Mouse (Mus musculus) kidney, embryonic 16.5 days (tissue): ENCODE data around the gene Med12l. TPM values are rescaled to one million over a fixed set of nuclear protein-coding genes. Genes with fewer than 3 reads are reported as not detected.
"Not testable (repeated sequence)": the region's sequence is repeated elsewhere in the genome, so short reads cannot be mapped to it uniquely, and the experiment has no call there.

Source experiments
- ATAC-seq: fragments of 200-750 bp; cut with Nextera tagmentation; 2 replicates; pipeline ENCODE4 v1.8.0; 2017; ENCODE audit warnings: moderate TSS enrichment; ENCODE audit not compliant: low FRiP score, low TSS enrichment
- H3K27ac ChIP-seq: fragments of 300-500 bp; sonication (generic); 2 replicates; pipeline ENCODE4 v1.5.1; 2014; ENCODE audit warnings: low read length
- H3K27me3 ChIP-seq: fragments of 300-500 bp; sonication (generic); 2 replicates; pipeline ENCODE4 v1.6.1; 2014; ENCODE audit warnings: low read length, control low read depth, mixed read lengths; ENCODE audit not compliant: insufficient read depth
- H3K36me3 ChIP-seq: fragments of 300-500 bp; sonication (generic); 2 replicates; pipeline ENCODE4 v1.6.1; 2014; ENCODE audit warnings: low read length, control low read depth, mixed read lengths; ENCODE audit not compliant: insufficient read depth
- H3K4me1 ChIP-seq: fragments of 300-500 bp; sonication (generic); 2 replicates; pipeline ENCODE4 v1.6.1; 2014; ENCODE audit warnings: low read length, control low read depth, mixed read lengths; ENCODE audit not compliant: insufficient read depth
- H3K4me2 ChIP-seq: fragments of 300-500 bp; sonication (generic); replicated peaks from 2 replicates; pipeline ENCODE4 v1.6.1; 2014; ENCODE audit warnings: low read depth, low read length
- H3K4me3 ChIP-seq: fragments of 300-500 bp; sonication (generic); 2 replicates; pipeline ENCODE4 v1.5.1; 2014; ENCODE audit warnings: mild to moderate bottlenecking, low read length
- H3K9ac ChIP-seq: fragments of 300-500 bp; sonication (generic); replicated peaks from 2 replicates; pipeline ENCODE4 v1.6.1; 2014; ENCODE audit warnings: low read length
- H3K9me3 ChIP-seq: fragments of 300-500 bp; sonication (generic); 2 replicates; pipeline ENCODE4 v1.6.1; 2016; ENCODE audit warnings: low read length, control low read depth
- WGBS: fragments of 180-500 bp; shearing (Covaris S2); extraction: QIAGEN DNeasy Blood & Tissue Kit; methylation state at CpG from one replicate; pipeline ENCODE4 v1.1.7; 2014; 5-methylcytosine and 5-hydroxymethylcytosine counted together
- polyA plus RNA-seq: library from polyadenylated mRNA; unstranded; fragments of >200 nt; fragmentation: Nextera tagmentation; extraction: Ambion mirVana; gene quantifications from 2 replicates; pipeline ENCODE4 v1.2.1, GENCODE M21; 2015

Gene Med12l
- polyA plus RNA-seq, 1 experiment from 2014 or later = 2.1 TPM

DNA sequence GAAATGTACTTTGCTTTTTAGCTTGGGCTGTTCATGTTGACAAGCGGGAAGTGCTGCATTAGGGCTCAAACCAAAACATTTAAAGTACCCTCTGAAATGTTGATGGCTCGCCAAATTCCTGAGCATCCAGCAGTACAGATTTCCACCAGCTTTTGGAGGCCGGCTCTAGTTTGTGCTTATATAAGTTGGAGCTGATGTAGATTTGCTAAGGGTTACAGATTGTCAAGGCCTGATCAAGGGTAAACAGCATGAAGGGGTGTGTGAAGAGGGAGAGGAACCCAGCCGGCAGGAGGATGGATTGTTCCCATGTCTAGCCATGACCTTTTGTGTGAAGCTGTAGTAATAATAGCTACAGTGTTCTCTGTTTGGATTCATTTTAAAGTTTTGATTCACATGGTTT, 125.5 kb downstream of the Med12l start:
- H3K36me3 ChIP-seq = no peaks in the 10 kb centered on the region
- no peak overlapping the region for H3K27ac ChIP-seq
- 58% methylated on average over 4 of the region's 4 CpGs for WGBS
- no peak for ATAC-seq
- H3K4me3 ChIP-seq = no peak overlapping the region
- no peaks in the 10 kb centered on the region for H3K4me1 ChIP-seq
- H3K9me3 ChIP-seq = no peaks in the 10 kb centered on the region
- H3K9ac ChIP-seq = no peak overlapping the region
- H3K27me3 ChIP-seq = no peaks in the 10 kb centered on the region
- no peak overlapping the region for H3K4me2 ChIP-seq

DNA sequence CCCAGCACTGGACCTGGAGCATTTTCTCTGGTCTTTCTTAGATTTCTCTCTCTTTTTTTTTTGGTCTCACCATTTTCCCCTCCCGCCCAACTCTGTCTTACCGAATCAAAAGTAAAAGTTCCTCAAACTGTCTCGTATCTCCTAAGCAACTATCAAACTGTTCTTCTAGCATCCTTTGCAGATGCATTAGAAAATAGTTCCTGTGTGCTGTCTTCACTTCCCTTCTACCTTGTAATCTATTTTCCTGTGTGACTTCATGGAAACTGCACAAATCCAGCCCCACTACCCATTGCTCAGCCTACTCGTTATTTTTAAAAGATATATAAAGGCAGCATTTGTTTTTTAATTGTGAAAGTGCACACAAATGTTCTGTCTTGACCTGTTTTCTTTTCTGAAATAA, 126.3 kb downstream of the Med12l start:
- H3K27ac ChIP-seq = no peak overlapping the region
- no peaks in the 10 kb centered on the region for H3K4me1 ChIP-seq
- no peak overlapping the region for H3K9ac ChIP-seq
- ATAC-seq = no peak
- H3K4me2 ChIP-seq = no peak overlapping the region
- no peaks in the 10 kb centered on the region for H3K36me3 ChIP-seq
- H3K9me3 ChIP-seq = no peaks in the 10 kb centered on the region
- WGBS = 92% methylated on average over 4 of the region's 4 CpGs
- H3K4me3 ChIP-seq = no peak overlapping the region
- H3K27me3 ChIP-seq = no peaks in the 10 kb centered on the region

- no peaks in the 10 kb centered on the region for H3K27me3 ChIP-seq
- no peaks in the 10 kb centered on the region for H3K9me3 ChIP-seq
- WGBS = 80% methylated on average over 5 of the region's 5 CpGs
- H3K4me2 ChIP-seq = no peak overlapping the region
- H3K36me3 ChIP-seq = no peaks in the 10 kb centered on the region
- no peak overlapping the region for H3K4me3 ChIP-seq
- no peak overlapping the region for H3K9ac ChIP-seq
- no peak overlapping the region for H3K27ac ChIP-seq
- no peak for ATAC-seq
- no peaks in the 10 kb centered on the region for H3K4me1 ChIP-seq
These were observed 127.6 kb downstream of the Med12l start for GRCm38 (mm10) chr3:59133189-59133588.

DNA sequence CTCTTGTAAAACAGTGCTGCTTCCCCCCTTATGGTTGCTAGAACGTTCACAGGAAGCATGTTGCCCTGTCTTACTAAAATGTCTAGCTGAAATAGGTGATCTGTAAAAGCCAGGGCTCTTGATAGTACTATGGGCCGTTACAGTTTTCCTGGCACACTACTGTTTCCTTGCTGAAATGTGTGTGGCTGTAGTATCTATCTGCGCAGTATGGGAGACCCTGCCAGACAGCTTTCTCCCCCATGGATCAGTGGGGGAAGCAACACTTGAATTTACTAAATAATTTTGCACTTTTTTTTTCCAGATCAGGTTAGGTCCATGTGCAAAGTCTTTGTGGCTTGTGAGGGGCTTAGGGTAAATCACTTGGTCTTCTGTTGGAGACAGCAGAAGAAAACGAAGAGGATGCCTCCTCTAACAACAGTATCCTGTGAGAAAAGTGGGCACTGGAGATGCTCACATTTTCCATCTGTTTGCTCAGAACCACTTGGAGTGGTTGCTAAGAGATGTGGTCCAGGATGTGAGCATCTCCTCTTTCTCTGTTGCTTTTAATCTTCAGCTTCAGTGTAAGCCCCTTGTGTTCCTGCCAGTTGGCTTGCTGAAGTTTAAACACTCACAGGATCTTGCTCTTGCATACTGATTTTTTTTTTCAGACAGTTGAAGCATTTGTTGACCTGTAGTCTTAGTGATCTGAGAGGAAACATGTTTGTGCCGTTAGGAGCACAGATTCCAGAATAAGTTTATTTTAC, 130.5 kb downstream of the Med12l start:
- Histone ChIP-seq H3K4me1 (no peaks in the 10 kb centered on the region), H3K27ac (no peak overlapping the region), H3K36me3 (no peaks in the 10 kb centered on the region), H3K4me3 (no peak overlapping the region), H3K9ac (no peak overlapping the region), H3K4me2 (no peak overlapping the region), H3K9me3 (no peaks in the 10 kb centered on the region), H3K27me3 (no peaks in the 10 kb centered on the region)
- WGBS = 70% methylated on average over 5 of the region's 5 CpGs
- ATAC-seq = no peak

DNA sequence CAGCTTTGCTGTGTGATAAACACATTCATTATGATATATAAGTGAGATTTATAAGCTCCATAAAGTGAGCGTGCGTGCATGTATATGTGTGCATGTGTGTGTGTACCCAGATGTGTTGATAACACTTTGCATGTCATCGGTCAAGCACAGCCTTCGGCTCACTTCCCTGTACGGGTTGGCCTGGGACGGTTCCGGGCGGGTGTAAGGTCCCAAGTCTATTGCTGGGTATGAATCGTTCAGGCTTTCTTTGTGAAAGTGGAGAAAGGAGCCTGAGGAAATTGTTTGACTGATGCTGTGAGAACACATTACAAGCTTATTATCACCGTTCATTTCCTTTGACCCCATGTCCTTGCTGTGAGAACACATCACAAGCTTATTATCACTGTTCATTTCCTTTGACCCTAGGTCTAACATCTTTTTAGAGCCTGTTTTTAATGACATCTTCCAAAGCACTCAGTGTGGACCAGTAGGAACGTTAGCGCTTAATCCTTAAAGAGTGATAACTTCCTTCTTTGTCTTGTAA, 133.4 kb downstream of the Med12l start:
- no peak overlapping the region for H3K4me3 ChIP-seq
- H3K36me3 ChIP-seq = no peaks in the 10 kb centered on the region
- H3K4me1 ChIP-seq = no peaks in the 10 kb centered on the region
- H3K9ac ChIP-seq = no peak overlapping the region
- no peak overlapping the region for H3K27ac ChIP-seq
- H3K9me3 ChIP-seq = no peaks in the 10 kb centered on the region
- WGBS = 77% methylated on average over 12 of the region's 12 CpGs
- no peak overlapping the region for H3K4me2 ChIP-seq
- no peaks in the 10 kb centered on the region for H3K27me3 ChIP-seq
- no peak for ATAC-seq

DNA sequence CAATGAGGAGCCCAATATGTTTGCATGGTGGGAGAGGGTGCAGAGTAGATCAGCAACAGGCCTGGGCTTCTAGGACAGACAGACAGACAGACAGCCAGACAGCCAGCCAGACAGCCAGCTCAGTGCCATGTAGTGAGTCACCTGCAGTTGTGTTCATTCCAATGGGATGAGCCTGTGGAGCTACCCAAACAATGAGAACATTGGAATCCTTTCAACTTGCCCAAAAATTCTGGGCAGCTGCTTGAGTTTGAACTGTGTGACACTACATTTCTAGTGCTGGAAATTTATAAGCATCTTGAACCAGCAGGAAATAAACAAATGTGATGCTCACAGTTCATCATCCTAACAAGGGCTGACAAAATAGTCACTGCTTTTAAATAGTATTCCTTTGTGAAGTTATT, 134.0 kb downstream of the Med12l start:
- Histone ChIP-seq H3K9me3 (no peaks in the 10 kb centered on the region), H3K4me3 (no peak overlapping the region), H3K9ac (no peak overlapping the region), H3K27ac (no peak overlapping the region), H3K27me3 (no peaks in the 10 kb centered on the region), H3K36me3 (no peaks in the 10 kb centered on the region), H3K4me2 (no peak overlapping the region), H3K4me1 (no peaks in the 10 kb centered on the region)
- ATAC-seq = no peak

DNA sequence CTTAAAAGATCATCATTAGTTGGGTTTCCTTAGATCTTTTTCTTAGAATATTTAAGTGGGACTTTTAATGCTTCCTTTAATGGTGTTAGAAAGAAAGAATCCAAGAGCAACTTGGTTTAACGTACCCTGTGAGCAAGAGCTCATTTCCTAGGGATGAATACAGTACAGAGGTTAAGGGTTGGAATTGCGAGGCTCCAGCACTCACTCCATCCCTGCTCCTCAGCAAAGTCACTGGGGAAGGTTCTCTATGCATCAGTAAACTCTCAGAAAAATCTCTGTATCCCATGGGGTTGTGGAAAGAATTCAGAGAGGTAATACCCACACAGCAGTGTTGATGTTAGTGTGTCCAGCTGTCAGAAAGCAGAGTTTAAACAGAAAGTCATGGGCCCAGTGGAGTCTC, 134.5 kb downstream of the Med12l start:
- 70% methylated on average over 2 of the region's 2 CpGs for WGBS
- Histone ChIP-seq H3K9me3 (no peaks in the 10 kb centered on the region), H3K4me2 (no peak overlapping the region), H3K4me1 (no peaks in the 10 kb centered on the region), H3K27ac (no peak overlapping the region), H3K4me3 (no peak overlapping the region), H3K27me3 (no peaks in the 10 kb centered on the region), H3K9ac (no peak overlapping the region), H3K36me3 (no peaks in the 10 kb centered on the region)
- no peak for ATAC-seq

DNA sequence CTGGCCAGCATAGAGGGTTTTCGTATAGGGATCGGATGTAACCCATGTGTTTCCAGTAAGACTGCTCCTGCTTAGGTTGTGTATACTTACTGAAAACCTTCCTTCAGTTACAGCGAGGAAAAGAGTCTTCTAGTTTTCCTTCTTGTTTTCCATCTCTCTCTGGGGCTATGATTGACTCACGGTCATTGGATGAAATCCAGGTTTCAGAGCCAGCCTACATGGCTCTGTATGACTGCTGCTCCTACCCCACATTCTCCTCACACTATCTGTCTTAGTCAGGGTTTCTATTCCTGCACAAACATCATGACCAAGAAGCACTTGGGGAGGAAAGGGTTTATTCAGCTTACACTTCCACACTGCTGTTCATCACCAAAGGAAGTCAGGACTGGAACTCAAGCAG, 135.3 kb downstream of the Med12l start:
- H3K27me3 ChIP-seq, H3K36me3 ChIP-seq, ATAC-seq, H3K4me2 ChIP-seq, H3K9me3 ChIP-seq, H3K27ac ChIP-seq, H3K4me3 ChIP-seq, H3K4me1 ChIP-seq, H3K9ac ChIP-seq: not testable (repeated sequence)
- 91% methylated on average over 4 of the region's 4 CpGs for WGBS

- Histone ChIP-seq H3K27ac (no peak overlapping the region), H3K4me1 (0 out of 2 replicates have a peak, but pooled peaks cover 3% of the 10 kb centered on the region), H3K27me3 (no peaks in the 10 kb centered on the region), H3K4me2 (no peak overlapping the region), H3K4me3 (no peak overlapping the region), H3K9ac (no peak overlapping the region), H3K36me3 (no peaks in the 10 kb centered on the region), H3K9me3 (no peaks in the 10 kb centered on the region)
- ATAC-seq = no peak
- WGBS = 72% methylated on average over 8 of the region's 8 CpGs
These were observed 136.1 kb downstream of the Med12l start for GRCm38 (mm10) chr3:59141507-59142305.

DNA sequence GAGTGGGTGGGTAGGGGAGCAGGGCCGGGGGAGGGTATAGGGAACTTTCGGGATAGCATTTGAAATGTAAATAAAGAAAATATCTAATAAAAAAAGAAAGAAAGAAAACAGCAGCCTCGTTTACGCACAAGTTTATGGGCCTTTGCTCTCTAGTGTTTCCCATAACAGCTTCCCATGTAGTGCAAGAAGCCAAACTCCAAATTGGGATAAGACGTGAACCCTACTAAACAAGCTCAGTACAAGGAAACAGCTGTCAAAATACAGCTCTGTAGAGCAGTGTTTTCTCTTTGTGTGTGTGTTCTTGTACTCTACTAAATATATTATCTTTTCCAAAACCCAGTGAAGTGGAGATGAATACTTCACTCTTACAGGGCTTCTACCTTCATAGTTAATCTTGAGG, 139.6 kb downstream of the Med12l start:
- Histone ChIP-seq H3K4me3 (no peak overlapping the region), H3K9me3 (no peaks in the 10 kb centered on the region), H3K27ac (no peak overlapping the region), H3K9ac (no peak overlapping the region), H3K27me3 (no peaks in the 10 kb centered on the region), H3K4me1 (0 out of 2 replicates have a peak, but pooled peaks cover 3% of the 10 kb centered on the region), H3K4me2 (no peak overlapping the region), H3K36me3 (no peaks in the 10 kb centered on the region)
- 32% methylated on average over 5 of the region's 5 CpGs for WGBS
- peak; percentile 69; the same call in 1 of the 2 replicates for ATAC-seq
